Mouse (Mus musculus) heart, adult 18-20 months (tissue): Measurements from ENCODE around the gene Cyp2c40. TPM values are rescaled to one million over a fixed set of nuclear protein-coding genes. Genes with fewer than 3 reads are reported as not detected.
"Not testable (repeated sequence)": the region's sequence is repeated elsewhere in the genome, so short reads cannot be mapped to it uniquely, and the experiment has no call there.

Source experiments
- DNase-seq, 2 experiments: peaks; one replicate each; pipeline ENCODE4 v3.0.0; 2021 to 2022; ENCODE audit warnings: mixed read lengths in 1 of 2
- long read RNA-seq, 2 experiments: library from polyadenylated mRNA; stranded (forward); transcript quantifications; one replicate each; pipeline ENCODE4 v2.0.0; 2021
- total RNA-seq, 2 experiments: library from RNA; stranded (reverse); gene quantifications; 2 replicates each; pipeline ENCODE4 v1.2.3; 2021

Gene Cyp2c40
- total RNA-seq: not detected
- long read RNA-seq, experiment 1: 0 reads
- long read RNA-seq, experiment 2: 0 reads

DNA sequence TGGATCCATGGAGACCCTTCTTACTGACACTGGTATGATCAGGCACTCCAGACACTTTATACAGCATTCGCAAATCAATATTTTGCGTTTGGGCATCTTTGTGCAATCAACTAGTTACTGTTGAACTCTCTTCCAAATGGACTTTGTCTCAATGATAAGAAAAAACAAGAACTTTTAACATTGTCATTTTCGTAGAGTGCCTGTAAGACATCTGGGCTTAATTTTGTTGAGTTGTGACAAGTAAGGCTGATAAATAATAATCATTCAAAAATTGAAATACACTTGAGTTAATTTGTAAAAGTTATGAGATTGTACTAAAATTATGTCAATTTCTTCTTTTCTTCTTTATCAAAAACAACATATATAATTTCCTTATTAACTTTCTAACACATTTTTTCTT lies at the start of gene Cyp2c40:
TSS of gene Cyp2c40 (minus strand) at position 101 of the 400 bp plus-strand sequence.
- DNase-seq: not testable (repeated sequence)

DNA sequence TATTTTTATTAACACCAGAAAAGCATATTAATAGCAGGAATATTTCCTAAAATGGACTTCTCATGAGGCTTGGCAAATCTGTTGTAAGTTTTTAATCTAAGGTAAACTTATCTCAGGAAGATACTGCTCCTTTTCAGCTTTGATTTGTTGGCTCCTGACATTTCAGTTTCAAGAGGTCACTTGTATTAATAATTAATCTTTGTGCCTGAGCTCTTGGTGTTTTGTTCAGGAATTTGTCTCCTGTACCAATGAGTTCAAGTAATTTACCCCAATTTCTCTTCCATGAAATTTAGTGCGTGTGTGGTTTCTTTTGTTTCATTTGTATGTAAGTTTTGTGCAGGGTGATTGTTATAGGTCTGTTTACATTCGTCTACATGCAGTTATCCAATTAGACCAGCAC lies 8.3 kb upstream of the Cyp2c40 start:
- DNase-seq: not testable (repeated sequence)

DNA sequence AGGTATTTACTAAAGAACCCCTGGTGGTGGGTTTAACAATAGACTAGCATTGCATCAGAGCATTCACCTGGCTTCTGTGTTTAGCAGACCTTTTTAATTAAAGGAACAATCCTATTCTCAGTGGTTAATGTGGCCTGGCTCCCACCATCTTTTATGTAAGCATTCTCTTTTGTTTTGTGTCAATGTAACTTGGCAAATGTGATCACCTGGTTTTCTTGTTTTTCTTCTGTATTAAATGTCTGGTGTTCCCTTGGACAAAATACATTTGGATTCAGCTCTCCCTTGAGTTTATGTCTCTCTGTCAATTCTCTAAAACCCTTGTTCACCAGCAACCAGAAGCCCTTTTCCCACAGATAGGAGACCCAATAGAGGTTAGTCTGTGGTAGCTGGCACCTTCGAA lies 3.8 kb upstream of the Cyp2c40 start:
- DNase-seq: not testable (repeated sequence)

DNA sequence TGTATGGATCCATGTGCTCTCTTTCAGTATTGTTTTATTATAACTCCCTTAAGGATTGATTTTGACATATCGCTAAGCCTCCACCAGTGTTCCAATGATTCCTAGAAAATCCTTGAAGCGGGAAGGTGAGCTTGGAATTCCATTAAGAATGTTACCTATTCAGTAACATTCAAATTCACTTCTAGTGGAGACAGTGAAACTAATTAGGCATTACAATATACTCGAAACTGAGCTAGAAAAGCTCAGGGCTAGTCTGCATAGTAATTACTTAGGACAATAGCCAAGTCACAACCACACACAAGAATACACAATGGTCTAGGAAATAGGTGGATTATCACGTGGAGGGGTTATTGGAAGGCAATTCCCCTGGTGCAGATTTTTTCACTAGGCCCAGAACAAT lies 3.4 kb upstream of the Cyp2c40 start:
- DNase-seq: not testable (repeated sequence)

DNA sequence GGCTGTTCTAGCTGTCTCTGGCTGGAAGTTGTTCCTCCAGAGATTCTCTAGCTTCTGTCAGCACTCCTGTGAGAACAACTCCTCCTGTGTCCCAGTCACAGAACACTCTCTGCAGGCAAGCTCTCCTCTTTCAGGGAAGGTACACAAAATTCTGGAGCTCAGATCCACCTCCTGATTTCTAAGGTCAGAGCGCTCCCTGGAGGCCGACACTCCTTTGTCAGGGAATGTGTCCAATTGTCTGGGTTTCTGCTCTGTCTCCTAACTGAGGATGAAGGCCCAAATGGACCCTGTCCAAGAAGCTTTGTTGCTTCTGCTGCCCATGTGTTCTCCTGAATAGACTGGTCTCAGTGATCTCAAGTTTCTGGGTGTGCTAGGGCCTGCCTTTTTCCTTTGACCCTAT lies 27.2 kb downstream of the Cyp2c40 start:
- not testable (repeated sequence) for DNase-seq

DNA sequence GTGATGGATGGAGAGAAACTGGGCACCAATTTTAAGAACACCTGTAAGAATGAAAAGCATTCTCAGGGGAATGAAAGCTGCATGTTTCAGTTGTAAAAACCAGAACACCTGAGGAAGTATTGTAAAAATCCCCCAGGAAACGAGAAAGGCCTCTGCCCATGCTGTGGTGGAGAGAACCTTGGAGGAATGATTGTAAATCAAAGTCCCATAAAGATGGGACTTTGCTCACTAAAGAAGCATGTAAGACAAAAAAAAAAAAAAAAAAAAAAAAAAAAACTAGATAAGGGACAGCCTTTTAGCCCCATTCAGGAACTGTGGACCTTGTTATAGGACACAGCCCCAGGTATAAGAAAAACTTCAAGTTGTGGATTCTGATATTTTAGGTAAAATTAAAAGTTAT lies 67.3 kb downstream of the Cyp2c40 start:
- no peak for DNase-seq

DNA sequence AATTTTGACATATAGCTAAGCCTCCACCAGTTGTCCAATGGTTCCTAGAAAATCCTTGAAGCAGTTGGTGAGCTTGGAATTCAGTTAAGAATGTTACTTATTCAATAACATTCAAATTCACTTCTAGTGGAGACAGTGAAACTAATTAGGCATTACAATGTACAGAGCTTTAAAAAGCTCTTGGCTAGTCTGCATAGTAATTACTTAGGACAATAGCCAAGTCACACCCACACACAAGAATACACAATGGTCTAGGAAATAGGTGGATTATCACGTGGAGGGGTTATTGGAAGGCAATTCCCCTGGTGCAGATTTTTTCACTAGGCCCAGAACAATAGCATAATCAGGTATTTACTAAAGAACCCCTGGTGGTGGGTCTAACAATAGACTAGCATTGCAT lies 68.3 kb downstream of the Cyp2c40 start:
- DNase-seq: not testable (repeated sequence)

DNA sequence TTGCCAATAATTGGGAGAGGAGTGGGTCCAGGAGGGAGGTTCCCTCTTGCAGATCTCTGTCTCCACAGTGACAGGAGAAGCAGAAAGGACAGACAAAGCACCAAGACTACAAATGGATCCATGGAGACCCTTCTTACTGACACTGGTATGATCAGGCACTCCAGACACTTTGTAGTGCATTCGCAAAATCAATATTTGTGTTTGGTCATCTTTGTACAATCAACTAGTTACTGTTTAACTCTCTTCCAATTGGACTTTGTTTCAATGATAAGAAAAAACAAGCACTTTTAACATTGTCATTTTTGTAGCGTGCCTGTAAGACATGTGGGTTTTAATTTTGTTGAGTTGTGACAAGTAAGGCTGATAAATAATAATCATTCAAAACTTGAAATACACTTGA lies 71.7 kb downstream of the Cyp2c40 start, which contains the start of gene Cyp2c68:
TSS of gene Cyp2c68 (minus strand) at position 135 of the 400 bp plus-strand sequence.
- DNase-seq: no peak

Other genes starting within 250 kb of the Cyp2c40 start
- not detected for gene Cyp2c67, start 163.8 kb downstream of the Cyp2c40 start, total RNA-seq
- not detected for gene Cyp2c68, start 71.8 kb downstream of the Cyp2c40 start, total RNA-seq
- gene Cyp2c69, start 74.0 kb upstream of the Cyp2c40 start, total RNA-seq: not detected
- gene Cyp2c37, start 179.6 kb upstream of the Cyp2c40 start, total RNA-seq: not detected